Mouse (Mus musculus) cerebellum, adult 9-10 months (tissue): ENCODE results near the gene Akr1cl.
A peak's percentile ranks its signal among the peaks of the same experiment; 100 is the strongest.

Experiments used
- DNase-seq: peaks from one replicate; pipeline ENCODE4 v3.0.0; 2022

The Akr1cl gene

GRCm38 (mm10) chr1:64986120-64986519 is 46.4 kb downstream of the Akr1cl start:
- DNase-seq, result peak; percentile 61

GRCm38 (mm10) chr1:64983247-64983646 is 49.3 kb downstream of the Akr1cl start:
- no peak for DNase-seq

GRCm38 (mm10) chr1:64978321-64978799 is 54.2 kb downstream of the Akr1cl start:
- no peak for DNase-seq

- DNase-seq, result no peak
These were observed 57.2 kb downstream of the Akr1cl start for GRCm38 (mm10) chr1:64975346-64975745.

GRCm38 (mm10) chr1:64970685-64971084 is 61.9 kb downstream of the Akr1cl start:
- DNase-seq, result no peak
